Mouse (Mus musculus) WW6 (cell line): Measurements from ENCODE around the gene Chrna9.

Experiments used
- DNase-seq: peaks from one replicate; pipeline ENCODE4 v3.0.0-alpha.2; 2013; ENCODE audit warnings: low read depth, low spot score

Chrna9 gene

GRCm38 (mm10) chr5:65934783-65935182 lies at the start of gene Chrna9:
Gene Chrna9 (plus strand): TSS chr5:65934921.
- no peak for DNase-seq

- no peak for DNase-seq
Observed at GRCm38 (mm10) chr5:65885699-65886443, 48.9 kb upstream of the Chrna9 start.

DNA sequence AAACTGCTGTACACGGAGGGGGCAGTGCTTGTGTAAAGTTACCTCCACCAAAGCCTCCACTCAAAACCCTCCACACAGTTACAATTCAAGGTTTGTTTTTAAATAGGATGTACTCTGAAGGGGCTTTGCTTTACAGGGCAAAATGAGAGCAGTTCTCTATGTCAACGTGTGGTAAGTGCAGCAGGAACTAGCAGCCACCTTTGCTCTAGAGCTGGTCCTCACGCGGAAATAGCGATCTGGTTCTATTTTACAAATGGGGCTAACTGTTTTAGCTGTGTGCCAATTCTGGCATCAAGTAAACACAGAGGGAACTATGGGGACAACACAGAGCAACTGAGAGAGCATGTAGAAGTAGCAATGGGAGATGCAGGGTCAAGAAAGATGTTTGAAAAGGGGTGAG lies 46.6 kb upstream of the Chrna9 start:
- no peak for DNase-seq

DNA sequence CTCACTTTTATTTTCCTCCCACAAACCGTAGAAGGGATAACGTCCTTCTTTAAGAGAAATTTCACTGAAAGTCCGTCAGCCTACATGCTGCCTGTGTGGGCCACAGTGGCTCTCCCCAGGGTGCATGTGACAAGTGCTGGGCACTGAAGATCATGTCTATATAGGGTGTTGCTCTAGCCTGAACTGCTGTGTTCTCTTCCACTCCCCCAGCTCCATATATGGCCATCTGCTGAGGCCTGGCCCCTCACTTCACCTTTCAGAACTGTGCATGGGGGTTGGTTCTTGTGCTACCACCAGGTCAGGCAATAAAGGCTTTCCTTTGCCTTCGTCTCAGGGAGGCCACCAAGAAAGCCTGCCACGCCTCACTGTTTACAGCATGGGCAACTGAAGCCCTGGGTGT lies 45.7 kb upstream of the Chrna9 start:
- no peak for DNase-seq

GRCm38 (mm10) chr5:65891251-65891826 lies 43.4 kb upstream of the Chrna9 start:
- DNase-seq, result no peak

DNA sequence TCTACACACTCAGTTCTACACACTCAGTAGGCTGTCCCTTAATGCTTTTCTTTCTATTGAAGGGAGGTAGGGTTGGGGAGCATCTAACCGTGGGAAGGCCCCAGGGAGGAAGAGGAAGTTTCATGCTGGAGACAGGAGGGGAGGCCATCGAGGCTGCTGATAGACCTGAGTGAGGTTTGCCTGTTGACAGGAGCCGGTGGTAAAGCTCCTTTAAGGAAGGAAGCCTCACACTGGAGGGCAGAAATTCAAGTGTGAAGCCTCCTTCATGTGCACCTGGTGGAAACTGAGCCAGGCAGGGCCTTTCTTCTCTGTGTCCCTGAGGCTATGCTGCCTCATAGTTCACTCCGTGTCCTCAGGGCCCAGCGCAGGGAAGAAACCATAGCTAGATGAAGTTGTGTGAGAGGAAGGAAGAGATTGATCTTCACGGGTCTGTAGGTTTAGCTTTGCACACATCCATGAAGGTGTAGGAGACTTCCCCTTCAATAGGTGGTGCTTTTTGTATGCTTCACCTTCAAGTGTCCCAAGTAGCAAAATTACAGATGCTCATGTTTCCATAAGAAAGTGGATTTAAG lies 39.5 kb upstream of the Chrna9 start:
- no peak for DNase-seq

GRCm38 (mm10) chr5:65895764-65896163 lies 39.0 kb upstream of the Chrna9 start:
- DNase-seq, result no peak

DNA sequence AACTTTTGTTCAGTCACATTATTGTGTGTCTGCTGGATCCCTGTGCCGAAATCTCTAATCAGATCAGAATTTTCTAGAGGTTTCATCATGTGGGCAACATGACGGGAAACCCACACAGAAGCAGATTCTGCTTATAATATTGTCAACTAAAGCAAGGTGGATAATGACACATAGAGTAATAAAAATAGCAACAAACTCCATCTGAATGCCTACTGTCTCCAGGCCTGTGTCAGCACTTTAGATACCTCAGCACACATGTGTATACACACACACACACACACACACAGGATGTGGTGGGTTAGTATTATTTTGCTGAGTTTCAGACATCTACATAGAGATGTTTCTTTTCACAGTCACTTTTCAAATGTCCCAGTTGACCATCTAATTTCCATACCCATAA lies 37.0 kb upstream of the Chrna9 start:
- DNase-seq, result no peak

GRCm38 (mm10) chr5:65898683-65899082 lies 36.0 kb upstream of the Chrna9 start:
- DNase-seq, result no peak

DNA sequence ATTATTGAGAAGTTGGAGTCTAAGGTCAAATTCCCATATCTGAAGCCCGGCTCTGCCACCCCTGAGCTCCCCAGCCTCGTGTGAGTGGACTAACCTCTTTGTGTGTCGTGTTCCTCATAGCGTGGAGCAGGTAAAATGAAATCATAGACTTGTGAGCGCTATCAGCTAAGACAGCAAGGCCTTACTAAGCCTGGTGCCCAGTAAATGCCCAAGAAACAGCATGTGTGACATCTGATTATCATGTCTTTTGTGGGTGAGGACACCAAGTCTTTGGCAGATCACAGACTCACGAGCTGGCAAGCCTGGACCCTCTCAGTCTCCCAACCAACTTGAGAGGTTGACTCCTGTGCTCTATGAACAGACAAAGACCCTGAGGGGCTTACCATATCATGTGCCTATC lies 34.6 kb upstream of the Chrna9 start:
- DNase-seq, result no peak

DNA sequence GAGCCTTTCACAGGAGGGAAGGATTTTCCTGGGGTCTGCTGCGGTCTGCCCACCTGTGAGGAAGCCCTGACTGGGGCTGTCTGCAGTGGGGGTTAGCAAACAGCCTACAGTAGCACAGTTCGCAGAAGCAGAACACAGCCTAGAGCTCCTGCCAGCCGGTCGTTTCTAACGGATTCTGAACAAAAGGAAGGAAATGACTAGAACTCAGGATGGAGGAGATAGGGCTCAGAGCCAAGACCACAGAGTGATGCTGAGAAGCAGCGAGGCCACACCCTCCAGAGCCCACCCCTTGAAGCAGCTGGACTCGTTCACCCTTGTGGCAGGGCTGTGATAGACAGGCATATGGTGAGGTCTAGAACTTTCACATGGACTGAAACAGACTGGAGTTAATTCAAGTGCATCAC lies 33.9 kb upstream of the Chrna9 start:
- no peak for DNase-seq

DNA sequence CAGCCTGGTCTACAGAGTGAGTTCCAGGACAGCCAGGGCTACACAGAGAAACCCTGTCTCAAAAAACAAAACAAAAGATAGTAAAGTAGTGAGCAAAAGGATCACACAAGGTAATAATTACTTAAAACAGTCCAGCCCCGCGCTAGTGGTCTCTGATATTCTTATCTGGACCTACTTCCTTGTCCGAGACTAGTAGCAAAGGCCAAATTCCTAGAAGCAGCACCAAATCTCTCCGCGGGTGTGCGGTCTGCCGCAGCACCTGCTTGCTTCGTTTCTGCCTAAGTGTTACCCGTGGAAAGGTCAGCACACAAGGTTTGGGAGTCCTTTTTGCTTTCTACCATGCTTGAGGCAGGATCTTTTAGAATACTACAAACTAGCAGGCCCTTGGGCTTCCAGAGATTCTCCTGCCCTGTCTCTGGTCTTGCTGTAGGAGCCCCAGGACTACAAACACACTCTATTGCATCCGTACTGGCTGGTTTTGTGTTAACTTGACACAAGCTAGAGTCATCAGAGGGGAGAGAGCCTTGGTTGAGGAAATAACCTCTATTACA lies 32.8 kb upstream of the Chrna9 start:
- no peak for DNase-seq

DNA sequence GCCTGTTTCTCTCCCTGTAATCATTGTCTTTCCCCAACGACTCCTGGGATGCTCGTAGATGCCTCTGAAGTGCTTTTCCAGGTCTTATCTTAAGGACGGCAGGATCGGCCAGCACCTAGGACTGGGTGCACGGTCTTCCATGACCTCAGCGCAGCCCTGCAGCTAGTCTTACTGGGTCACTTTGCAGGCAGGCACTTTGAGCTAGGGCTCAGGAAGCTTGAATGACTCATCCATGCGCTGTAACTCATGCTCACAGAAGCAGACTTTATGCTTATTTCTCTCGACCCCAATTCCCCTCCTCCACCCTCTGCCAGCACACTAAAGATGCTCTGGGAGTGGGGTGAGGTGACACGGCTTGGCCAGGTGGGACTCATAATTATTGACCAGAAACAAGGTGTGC lies 31.9 kb upstream of the Chrna9 start:
- no peak for DNase-seq

GRCm38 (mm10) chr5:65904476-65904875 lies 30.2 kb upstream of the Chrna9 start:
- DNase-seq, result no peak

DNA sequence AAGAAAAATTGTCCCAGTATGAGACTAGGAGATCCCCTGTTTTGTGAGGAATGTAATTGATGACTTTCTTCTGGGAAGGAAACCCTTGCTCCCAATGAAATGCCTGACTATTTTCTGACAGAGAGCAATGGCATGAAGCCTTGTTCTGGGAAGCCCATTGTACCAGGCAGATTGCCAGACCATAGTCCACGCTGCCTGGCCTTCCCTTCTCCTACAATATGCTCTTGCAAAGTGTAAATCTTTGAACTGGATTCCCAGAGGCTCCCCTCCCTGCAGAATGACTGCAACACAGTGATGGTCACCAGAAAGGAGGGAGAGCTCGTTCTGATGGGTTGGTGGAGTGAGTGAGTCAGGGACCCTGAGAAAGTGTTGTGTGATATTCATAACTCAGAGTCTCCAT lies 26.0 kb upstream of the Chrna9 start:
- no peak for DNase-seq

GRCm38 (mm10) chr5:65909321-65909720 lies 25.4 kb upstream of the Chrna9 start:
- DNase-seq, result no peak

GRCm38 (mm10) chr5:65910398-65910797 lies 24.3 kb upstream of the Chrna9 start:
- no peak for DNase-seq

DNA sequence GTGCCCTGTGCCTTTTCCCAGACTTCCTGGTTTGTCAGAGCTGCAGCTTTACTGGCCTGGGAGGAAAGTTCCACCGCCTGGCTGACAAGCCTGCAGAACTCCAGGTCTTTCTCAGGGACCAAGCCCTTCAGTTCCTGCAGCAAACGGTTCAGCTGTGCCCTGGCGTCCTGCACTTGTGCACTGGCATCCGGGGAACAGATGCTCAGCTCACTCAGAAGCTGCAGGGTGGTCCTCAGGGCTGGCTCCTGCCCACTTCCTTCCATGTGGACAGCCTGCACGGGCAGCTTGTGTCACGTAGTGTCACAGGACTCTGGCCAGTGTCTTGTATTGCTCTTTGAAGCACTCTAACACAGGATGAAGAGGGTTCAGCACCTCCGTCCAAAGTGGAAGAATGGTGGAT lies 23.0 kb upstream of the Chrna9 start:
- DNase-seq, result no peak

DNA sequence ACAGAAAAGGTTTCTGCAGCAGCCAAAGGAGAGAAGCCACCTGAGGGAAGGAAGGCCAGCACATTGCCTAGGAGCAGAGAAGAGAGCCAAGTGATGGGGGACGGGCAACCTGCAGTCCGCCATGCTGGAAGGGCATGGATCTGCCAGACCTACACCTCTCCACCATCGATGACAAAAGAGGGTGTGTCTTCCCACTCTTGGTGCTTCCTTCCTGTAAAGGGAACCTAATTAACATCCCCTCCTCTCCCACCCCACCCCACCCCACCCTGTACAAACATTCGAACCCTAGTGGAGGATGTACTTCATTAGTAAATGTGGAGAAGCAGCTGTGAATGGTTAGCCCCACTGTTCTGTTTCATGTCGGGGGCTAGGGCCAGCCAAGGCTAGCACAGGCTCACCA lies 22.5 kb upstream of the Chrna9 start:
- no peak for DNase-seq

DNA sequence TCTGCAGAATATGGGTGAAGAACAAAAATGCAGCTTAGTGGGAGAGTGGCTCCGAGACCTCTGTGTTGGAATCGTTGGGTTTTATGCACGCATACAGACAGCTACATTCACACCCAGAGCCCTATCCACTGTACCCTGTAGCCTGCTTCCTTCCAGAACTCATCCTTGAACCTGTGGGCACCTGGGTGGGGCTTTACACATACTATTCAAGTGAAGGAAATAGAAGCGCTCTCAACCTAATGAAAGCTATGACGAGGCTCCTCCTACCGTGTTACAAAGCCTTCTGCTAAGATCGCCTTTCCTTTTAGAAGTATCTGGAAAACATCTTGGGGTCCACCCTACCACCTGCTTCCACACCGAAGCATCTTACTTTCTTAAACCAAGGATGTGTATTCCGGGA lies 21.6 kb upstream of the Chrna9 start:
- no peak for DNase-seq

DNA sequence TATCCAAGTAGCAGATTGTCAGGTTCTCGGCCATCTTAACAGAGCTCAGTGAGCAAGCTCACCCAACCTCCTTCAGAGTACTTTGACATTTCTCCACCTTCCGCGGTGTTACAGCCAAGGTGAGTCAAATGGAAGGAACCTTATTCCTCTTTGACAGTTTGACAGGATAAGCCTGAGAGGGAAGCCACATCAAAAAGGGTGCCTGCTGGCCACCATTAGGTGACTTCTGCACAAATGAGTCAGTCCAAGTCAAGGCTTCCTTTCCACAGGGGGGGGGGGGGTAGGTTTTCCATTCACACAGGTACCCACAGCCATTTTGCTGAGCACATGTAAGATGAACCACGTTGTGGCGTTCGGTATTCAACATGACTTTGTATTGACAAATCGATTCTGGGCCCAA lies 20.4 kb upstream of the Chrna9 start:
- no peak for DNase-seq

DNA sequence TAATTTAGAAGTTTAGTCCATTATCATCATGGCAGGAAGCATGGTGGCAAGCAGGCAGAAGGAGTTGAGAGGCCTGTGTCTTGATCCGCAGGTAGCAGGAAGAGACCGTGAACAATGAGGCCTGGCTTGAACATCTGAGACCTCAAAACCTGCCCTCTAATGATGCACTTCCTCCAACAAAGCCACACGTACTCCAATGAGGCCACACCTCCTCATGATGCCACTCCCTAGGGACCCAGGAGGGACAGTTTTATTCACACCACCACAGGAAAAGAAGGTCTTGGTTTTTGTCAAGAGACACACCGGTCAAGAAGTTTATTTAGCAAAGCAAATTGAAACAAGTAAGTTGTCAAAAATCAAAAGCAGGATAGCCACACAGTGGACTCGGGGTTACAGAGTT lies 17.8 kb upstream of the Chrna9 start:
- no peak for DNase-seq

DNA sequence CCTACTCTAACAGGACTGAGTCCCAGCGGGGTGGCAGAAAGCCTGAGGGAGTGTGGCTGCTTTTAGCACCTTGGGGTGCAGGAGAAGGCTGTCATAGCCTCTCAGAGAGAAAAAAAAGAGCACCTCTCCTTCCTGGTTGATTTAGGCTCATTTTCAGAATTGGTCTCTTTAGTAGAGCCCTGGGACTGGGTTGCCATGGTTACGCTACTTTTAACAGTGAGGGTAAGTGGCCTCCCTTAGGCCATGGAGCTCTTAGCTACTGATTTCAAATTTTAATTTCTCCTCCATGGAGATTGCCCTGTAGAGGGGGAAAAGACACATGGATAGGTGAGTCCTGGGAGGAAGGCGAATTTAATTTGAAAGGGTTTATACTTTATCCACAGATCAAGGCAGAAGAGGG lies 16.1 kb upstream of the Chrna9 start:
- DNase-seq, result no peak
